Mouse (Mus musculus) layer of hippocampus, postnatal 10 days (tissue): ENCODE data around the gene Gm10409. TPM values are rescaled to one million over a fixed set of nuclear protein-coding genes. Genes with fewer than 3 reads are reported as not detected.
"Not testable (repeated sequence)": the region's sequence is repeated elsewhere in the genome, so short reads cannot be mapped to it uniquely, and the experiment has no call there.

Source experiments
- DNase-seq, 2 experiments: peaks; one replicate each; pipeline ENCODE4 v3.0.0; 2021; ENCODE audit warnings: low spot score in 2 of 2
- long read RNA-seq: library from polyadenylated mRNA; stranded (forward); transcript quantifications from one replicate; pipeline ENCODE4 v2.0.0, GENCODE M21; 2023
- total RNA-seq, 2 experiments: library from RNA; stranded (reverse); gene quantifications; 2 replicates each; pipeline ENCODE4 v1.2.3; 2021

Gm10409 gene
- total RNA-seq, result 1 to 10 TPM; 7.7 to 9.7 TPM
- long read RNA-seq, partial matches to known transcripts, result 0 of 4 reads
- long read RNA-seq, other reads (novel, unspliced or antisense), result 0 of 4 reads

GRCm38 (mm10) chr14:3412314-3412713 lies at the start of gene Gm10409:
Gene Gm10409, plus strand, starts transcription at chr14:3412614.
- not testable (repeated sequence) for DNase-seq

DNA sequence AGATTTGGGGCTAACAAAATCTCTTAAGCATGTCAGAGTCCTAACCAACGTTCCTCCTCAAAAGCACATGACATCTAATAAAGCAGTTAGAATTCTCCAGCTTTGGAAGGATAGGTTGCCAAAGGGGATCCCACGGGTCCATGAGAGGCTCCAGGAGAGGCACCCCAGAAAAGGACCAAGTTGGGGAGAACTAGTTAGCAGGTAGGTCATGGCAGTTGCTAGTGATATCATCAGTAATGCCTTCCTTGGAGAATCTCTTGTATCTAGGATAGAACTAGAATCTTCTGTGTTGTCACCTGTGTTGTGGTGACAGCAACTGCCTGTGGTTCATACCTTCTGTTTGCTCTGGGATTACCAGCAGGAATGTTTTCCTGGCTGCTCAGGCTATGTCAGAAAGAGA lies 17.6 kb upstream of the Gm10409 start, which contains the start of gene Gm10413:
TSS of gene Gm10413 (plus strand) at position 301 of the 400 bp plus-strand sequence.
- DNase-seq, result not testable (repeated sequence)

DNA sequence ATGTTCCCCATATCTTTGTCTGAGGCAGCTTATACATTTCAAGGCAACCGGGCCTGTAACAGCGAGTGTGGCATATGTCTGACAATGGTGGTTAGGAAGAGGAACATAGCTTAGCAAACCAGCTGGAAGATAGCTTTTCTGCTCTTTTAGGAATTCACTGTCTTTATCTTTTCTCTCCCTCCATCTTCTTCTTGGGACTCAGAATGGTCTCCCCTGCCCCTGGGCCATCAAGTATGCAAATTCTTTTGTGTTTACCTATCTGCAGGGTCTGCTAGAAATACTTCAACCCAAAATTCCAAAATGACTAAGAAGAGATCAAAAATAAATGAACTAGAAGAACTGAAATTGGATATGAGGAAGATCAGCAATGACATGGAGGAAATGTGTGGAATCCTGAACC lies 15.4 kb downstream of the Gm10409 start, which contains the start of gene Gm3005:
TSS of gene Gm3005 (plus strand) at position 301 of the 400 bp plus-strand sequence.
- not testable (repeated sequence) for DNase-seq

- not testable (repeated sequence) for DNase-seq
Observed at GRCm38 (mm10) chr14:3449079-3449478, 36.7 kb downstream of the Gm10409 start, which contains the start of gene Gm10408. Gene Gm10408, plus strand, starts transcription at chr14:3449379.

Other genes starting within 250 kb of the Gm10409 start
- under 1 TPM in 1 of 2 experiments, not detected in 1; 0.69 TPM for gene Gm5795, start 224.4 kb upstream of the Gm10409 start, total RNA-seq
- gene D830030K20Rik, start 204.1 kb upstream of the Gm10409 start, total RNA-seq, result 1 to 10 TPM; 5.7 to 9.6 TPM
- 1 to 10 TPM in 1 of 2 experiments, not detected in 1; 3.7 TPM for gene Gm2956, start 80.0 kb upstream of the Gm10409 start, total RNA-seq
- not detected for gene Gm10413, start 17.5 kb upstream of the Gm10409 start, total RNA-seq
- gene Gm3005, start 15.5 kb downstream of the Gm10409 start, total RNA-seq, result 1 to 10 TPM; 1.4 to 2.2 TPM
- not detected for gene Gm10408, start 36.8 kb downstream of the Gm10409 start, total RNA-seq
- gene Gm3012, start 221.9 kb downstream of the Gm10409 start, total RNA-seq, result not detected
- 1 to 10 TPM; 7.7 to 9.7 TPM for gene Gm3020, start 239.4 kb downstream of the Gm10409 start, total RNA-seq